Mouse (Mus musculus) ovary, adult 10 weeks (tissue): ENCODE results near the gene Prn. TPM values are rescaled to one million over a fixed set of nuclear protein-coding genes. Genes with fewer than 3 reads are reported as not detected.

ENCODE experiments used
- polyA plus RNA-seq: library from polyadenylated mRNA; stranded (reverse); fragments of 350-450 nt; fragmentation: Illumina TruSeq; extraction: RNeasy Lipid Tissue Mini Kit (QIAGEN cat#74804); gene quantifications from one replicate; pipeline ENCODE4 v1.2.3, GENCODE M21; 2014

The Prn gene
- polyA plus RNA-seq = not detected

DNA sequence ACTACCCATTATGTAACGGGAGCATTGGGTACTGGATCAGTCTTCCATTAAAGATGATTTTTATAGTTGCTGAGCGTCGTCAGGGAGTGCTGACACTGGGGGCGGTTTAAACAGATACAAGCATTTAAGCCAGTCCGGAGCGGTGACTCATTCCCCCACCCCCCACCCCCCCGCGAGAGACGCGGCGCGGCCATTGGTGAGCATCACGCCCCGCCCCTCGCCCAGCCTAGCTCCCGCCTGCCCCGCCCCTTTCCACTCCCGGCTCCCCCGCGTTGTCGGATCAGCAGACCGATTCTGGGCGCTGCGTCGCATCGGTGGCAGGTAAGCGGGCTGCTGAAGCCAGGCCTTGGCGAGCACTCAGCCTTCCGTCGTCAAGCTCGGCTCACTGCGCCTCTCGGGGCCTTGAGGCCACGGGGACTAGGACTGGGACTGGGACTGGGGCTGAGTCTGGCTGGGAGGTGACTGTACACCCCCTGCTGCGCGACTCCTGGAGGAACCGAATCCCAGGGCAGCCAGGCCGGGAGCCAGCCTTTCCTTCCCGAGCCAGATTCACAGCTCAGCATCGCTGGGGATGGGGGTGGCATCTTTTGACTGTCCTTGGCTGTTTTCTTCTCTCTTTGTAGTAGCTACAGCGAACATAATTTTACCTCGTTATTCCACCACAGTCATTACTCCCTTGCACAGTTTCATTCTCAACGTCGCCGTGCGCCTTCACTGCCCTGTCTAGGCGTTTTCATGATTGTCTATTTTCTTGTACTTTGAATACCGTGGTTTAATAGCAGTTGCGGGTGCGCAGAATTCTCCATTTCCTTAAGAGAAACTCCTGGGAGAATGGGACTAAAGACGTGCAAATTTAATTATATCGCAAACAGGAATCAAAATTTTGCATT lies at the start of gene Prn, which contains the start of gene Prnp:
Gene Prn, plus strand, starts transcription at position 275 of the 890 bp plus-strand sequence.
Gene Prnp, plus strand, starts transcription at position 246 of the 890 bp plus-strand sequence.

GRCm38 (mm10) chr2:131950598-131951095 lies 40.9 kb downstream of the Prn start, which contains the start of gene Prnd:
Gene Prnd (plus strand): TSS chr2:131950861.

Other genes with a start within 250 kb of the Prn start
- gene Erv3, start 50.2 kb upstream of the Prn start, polyA plus RNA-seq = not detected
- 96.7 TPM for gene Prnp, start within 50 bp of the Prn start, polyA plus RNA-seq
- 3.8 TPM for gene Prnd, start 40.9 kb downstream of the Prn start, polyA plus RNA-seq
- gene Rassf2, start 120.3 kb downstream of the Prn start, polyA plus RNA-seq = 22.5 TPM
- gene Slc23a2, start 235.2 kb downstream of the Prn start, polyA plus RNA-seq = 40.7 TPM